ENCODE assay signal across 21 mouse cellular contexts in the genomic region with DNA sequence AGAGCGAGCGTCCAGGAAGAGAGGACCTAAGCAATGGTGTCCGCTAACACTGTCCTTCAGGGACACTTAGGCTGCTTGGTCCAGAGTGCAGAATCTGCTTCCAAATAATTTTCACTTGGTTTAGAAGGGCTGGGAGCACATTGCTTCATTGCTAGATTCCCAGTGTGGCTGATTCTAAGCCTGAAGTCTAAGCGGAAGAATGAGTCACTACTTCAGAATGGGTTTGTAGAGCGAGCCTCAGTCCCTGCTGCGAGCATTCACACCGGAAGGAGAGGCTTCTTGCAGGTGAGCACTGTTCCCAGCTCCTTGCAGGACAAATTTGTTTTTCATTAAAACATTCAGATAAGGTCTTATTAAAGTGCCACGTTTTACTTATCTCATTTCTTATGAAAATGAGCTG.
A peak's percentile ranks its signal among the peaks of the same experiment; 100 is the strongest.
DNase-seq lines count a peak whose midpoint lies in the region; ATAC-seq and TF ChIP-seq lines count a peak whose summit lies in the region.
"Had no signal": no experiment of that assay in that cellular context is flagged by ENCODE, and none has a peak within 500 bp of the region (broad histone marks: within the 10 kb centered on the region; RNA-seq: fewer than 3 reads in every experiment).

No protein-coding gene starts in this region.

- H3K9ac ChIP-seq in neural tube, embryonic 15.5 days (replicated peaks) = no peak overlapping the region
- H3K9ac ChIP-seq: embryonic facial prominence, embryonic 12.5 days; forebrain, embryonic 13.5 days; forebrain, embryonic 15.5 days; forebrain, postnatal 0 days had no signal

- no peak for DNase-seq in neural tube, embryonic 10.5 days (ENCODE audit: extremely low spot score, low spot score)
- DNase-seq in brain, adult 2 months (ENCODE audit: low read depth, low spot score) = peak; percentile 69
- DNase-seq in gastrocnemius, adult 2 months = no peak
- no peak for DNase-seq in adrenal gland, postnatal 4 days (ENCODE audit: low spot score in 2 of 2)
- DNase-seq: adrenal gland, adult 8-10 months; adrenal gland, postnatal 14 days; adrenal gland, postnatal 36 days; cerebellum, adult 11-12 months; cerebellum, adult 2 months; cerebellum, adult 9-10 months; cerebellum, postnatal 10 days; cerebellum, postnatal 25 days; forebrain, postnatal 0 days had no signal

- 69% methylated on average over 8 of the region's 8 CpGs for WGBS in neural tube, embryonic 15.5 days

- ATAC-seq in neural tube, embryonic 15.5 days (ENCODE audit: low FRiP score) = no peak
- ATAC-seq: activated CD4-positive, CD25-positive, alpha-beta regulatory T cell, adult 4 months; forebrain, embryonic 13.5 days; forebrain, embryonic 15.5 days; forebrain, postnatal 0 days had no signal

- TF ChIP-seq CTCF in gastrocnemius, adult 2 months (IDR thresholded peaks at IDR 0.05) = no peak

- H3K27me3 ChIP-seq in neural tube, embryonic 15.5 days (replicated peaks) = no peaks in the 10 kb centered on the region

- intact Hi-C loops in gastrocnemius, adult 2 months (cut with DNase I) = no loop called here

- no peak overlapping the region for H3K4me3 ChIP-seq in neural tube, embryonic 15.5 days (replicated peaks)
- H3K4me3 ChIP-seq in gastrocnemius, adult 2 months = no peak overlapping the region
- H3K4me3 ChIP-seq: embryonic facial prominence, embryonic 10.5 days; embryonic facial prominence, embryonic 12.5 days; erythroblast, embryonic 14.5 days; forebrain, embryonic 10.5 days; forebrain, embryonic 13.5 days; forebrain, embryonic 15.5 days had no signal

- no peaks in the 10 kb centered on the region for H3K9me3 ChIP-seq in neural tube, embryonic 15.5 days (replicated peaks)
- H3K9me3 ChIP-seq: embryonic facial prominence, embryonic 10.5 days; embryonic facial prominence, embryonic 12.5 days; forebrain, embryonic 10.5 days; forebrain, embryonic 13.5 days; forebrain, embryonic 15.5 days had no signal

- no peak overlapping the region for H3K4me2 ChIP-seq in neural tube, embryonic 15.5 days
- H3K4me2 ChIP-seq: embryonic facial prominence, embryonic 12.5 days; forebrain, embryonic 13.5 days; forebrain, embryonic 15.5 days had no signal

- peaks cover 20% of the 10 kb centered on the region for H3K4me1 ChIP-seq in neural tube, embryonic 15.5 days

- H3K36me3 ChIP-seq in neural tube, embryonic 15.5 days = no peaks in the 10 kb centered on the region
- H3K36me3 ChIP-seq: embryonic facial prominence, embryonic 10.5 days; embryonic facial prominence, embryonic 12.5 days; forebrain, embryonic 10.5 days; forebrain, embryonic 15.5 days had no signal

- peak overlapping the region; percentile 58 for H3K27ac ChIP-seq in neural tube, embryonic 15.5 days (replicated peaks)
- H3K27ac ChIP-seq in gastrocnemius, adult 2 months = no peak overlapping the region
- H3K27ac ChIP-seq: embryonic facial prominence, embryonic 10.5 days; embryonic facial prominence, embryonic 12.5 days; forebrain, embryonic 10.5 days; forebrain, embryonic 13.5 days; forebrain, embryonic 15.5 days had no signal
